Mouse (Mus musculus) lung, adult 2 months (tissue): ENCODE data around the gene Arhgef39.

Experiments used
- CTCF ChIP-seq: fragments of 200-500 bp; IDR thresholded peaks from 2 replicates; pipeline ENCODE4 v1.5.1; 2011; ENCODE audit warnings: mild to moderate bottlenecking, low read length, control low read depth; ENCODE audit not compliant: insufficient read depth
- POLR2A ChIP-seq: fragments of 200-500 bp; IDR thresholded peaks from 2 replicates; pipeline ENCODE4 v1.6.1; 2011; ENCODE audit warnings: low read depth, mild to moderate bottlenecking, control low read depth, low read length, borderline replicate concordance; ENCODE audit errors: extremely low read depth

DNA sequence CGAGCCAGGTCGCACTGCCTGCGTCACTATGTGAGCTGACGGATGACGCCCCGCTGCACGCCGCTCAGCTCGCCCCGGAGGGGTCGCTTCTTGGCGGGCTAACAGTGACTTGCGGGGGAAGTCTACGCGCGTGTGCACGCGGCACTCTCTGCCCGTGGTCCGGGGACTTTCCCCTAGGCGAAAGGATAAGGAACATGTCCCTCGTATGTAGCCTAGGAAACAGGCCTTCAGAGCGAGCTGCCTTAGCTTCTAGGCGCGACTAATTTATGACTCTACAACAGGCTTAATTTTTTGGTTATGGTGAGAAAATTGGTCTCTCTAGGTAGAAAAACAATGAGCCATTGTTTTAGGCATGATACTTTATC, 6.7 kb downstream of the Arhgef39 start, which contains the start of gene Ccdc107:
- TF ChIP-seq CTCF (no peak), POLR2A (no peak)
